Mouse (Mus musculus) liver, postnatal 0 days (tissue): ENCODE measurements at regions not wholly inside any gene's neighbourhood (a gene's known extent, or its start where the extent isn't known, plus 50 kb on each side); places are given as distances from the start of the nearest gene placed in this dataset.

ENCODE experiments used
- CTCF ChIP-seq: sonication (generic); IDR thresholded peaks from 2 replicates; pipeline ENCODE4 v1.5.1; 2016; ENCODE audit warnings: antibody characterized with exemption, low read depth
- EP300 ChIP-seq: IDR thresholded peaks from 2 replicates; pipeline ENCODE4 v1.6.1; 2016; ENCODE audit warnings: antibody characterized with exemption, low read depth, mild to moderate bottlenecking

- no peak for TF ChIP-seq EP300
- no peak for TF ChIP-seq CTCF
These were observed 273.0 kb upstream of the Col8a1 start for GRCm38 (mm10) chr16:58027525-58027924.
